Mouse (Mus musculus) kidney, postnatal 25 days (tissue): ENCODE data around the gene Thada.
A peak's percentile ranks its signal among the peaks of the same experiment; 100 is the strongest.

Experiments used
- DNase-seq, 2 experiments: peaks; one replicate each; pipeline ENCODE4 v3.0.0; 2021; ENCODE audit warnings: mixed read lengths in 2 of 2

The Thada gene

DNA sequence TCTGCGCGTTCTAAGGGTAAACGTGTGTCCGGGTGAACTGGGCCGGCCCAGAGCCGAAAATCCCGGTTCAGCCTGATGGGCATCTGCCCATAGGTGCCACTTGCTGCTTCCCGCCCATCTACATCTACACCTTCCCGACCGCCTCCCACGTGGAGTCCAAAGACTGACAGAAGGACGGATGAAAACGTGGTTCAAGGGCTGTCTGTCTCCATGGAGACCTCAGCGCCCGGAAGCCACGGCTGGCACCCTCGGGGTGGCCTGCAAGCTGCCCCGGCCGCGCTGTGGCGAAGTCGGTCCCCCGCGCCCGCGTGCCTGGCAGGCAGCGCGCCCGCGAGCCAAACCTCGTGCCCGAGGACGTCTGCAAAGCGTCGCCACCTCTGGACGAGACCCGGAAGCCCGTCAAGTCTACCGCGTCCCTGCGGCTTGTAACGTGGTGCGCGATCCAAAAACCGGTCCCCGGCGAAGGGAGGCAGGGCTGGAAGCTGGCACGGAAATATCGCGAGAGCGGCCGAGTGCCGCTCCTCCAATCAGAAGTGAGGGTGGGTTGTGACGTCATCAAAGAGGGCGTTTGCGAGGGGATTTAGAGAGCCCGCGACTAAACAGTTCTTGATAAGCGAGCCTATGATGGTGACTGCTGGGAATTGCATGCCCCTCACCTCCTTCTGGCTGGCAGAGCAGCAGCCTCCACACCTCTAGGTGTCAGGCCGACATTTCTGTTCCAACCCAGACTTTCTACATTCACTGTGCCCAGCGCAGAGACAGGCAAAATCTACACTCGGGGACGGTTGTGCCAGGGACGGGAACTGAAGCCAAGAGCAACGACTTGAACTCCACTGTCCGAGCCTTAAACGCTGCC lies at the start of gene Thada:
Gene Thada, minus strand, starts transcription at position 453 of the 856 bp plus-strand sequence.
- DNase-seq, result peak; percentile 98

DNA sequence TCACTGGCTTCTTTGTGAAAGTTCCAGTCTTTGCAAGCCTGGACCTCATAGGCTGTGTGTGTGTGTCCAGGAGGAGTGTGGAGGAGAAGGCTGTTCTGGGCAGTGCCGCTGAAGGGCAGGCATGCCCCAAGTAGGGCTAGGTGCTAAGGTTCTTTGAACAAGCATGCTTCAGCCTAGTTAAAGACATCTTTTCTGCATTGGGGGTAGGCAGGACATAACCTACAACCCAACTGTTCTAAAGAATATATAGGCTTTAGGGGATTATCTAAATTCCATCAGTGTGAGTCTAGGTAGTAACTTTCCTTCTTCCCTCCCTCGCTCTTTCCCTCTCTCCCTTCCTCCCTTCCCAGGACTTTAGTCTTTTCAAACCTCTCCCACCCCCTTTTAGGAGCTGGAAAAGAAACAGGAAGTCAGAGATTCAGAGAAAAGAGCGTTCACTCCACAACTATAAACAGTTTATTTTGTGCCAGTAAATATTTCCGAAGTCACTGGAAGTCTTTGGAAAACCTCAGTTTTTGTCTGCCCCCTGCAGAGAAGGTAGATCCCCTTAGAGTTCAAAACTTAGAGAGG lies 46.6 kb upstream of the Thada start:
- DNase-seq, result peak in 1 of 2 experiments; percentile 24

DNA sequence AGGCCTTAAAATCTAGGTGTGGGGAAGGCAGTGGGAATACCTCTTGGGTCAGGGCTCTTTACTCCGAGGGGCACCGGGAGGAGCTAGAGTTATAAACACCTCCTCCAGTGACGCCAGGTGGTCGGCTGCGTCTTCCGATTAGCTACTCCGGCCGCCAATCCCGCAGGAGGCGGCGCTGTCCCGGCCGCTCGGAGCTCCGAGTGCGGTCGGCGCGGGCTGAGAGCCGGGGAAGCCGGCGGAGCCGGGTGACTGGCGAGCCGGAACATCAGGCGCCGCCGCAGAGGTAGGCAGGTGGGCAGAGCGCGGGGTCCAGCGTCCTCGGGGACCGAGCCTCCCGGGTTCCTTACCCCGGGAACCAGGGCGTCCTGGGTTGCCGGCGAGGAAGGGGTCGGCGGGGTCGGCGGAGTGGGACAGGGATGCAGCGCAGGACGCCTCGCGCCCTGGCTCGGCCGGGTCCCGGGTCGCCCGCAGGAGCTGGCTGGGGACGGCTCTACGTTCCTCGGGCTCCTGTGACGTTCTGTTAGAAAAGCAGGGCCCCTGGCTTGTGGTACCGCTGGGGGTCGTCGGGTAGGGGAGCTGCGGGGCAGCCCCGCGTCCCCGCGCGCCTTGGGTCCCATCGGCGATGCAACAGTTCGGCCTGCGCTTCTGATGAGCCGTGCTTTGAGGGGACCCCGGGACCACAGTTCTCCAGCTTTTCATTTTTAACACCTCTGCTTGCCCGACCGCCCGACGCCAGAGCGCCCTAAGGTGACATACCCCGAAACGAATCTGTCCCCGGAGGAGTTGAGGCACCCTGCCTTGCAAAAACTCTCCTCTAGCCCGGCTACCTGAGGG lies 45.9 kb upstream of the Thada start, which contains the start of gene Plekhh2:
Gene Plekhh2, plus strand, starts transcription at position 214 of the 834 bp plus-strand sequence.
- DNase-seq, result peak; percentile 85 to 92

DNA sequence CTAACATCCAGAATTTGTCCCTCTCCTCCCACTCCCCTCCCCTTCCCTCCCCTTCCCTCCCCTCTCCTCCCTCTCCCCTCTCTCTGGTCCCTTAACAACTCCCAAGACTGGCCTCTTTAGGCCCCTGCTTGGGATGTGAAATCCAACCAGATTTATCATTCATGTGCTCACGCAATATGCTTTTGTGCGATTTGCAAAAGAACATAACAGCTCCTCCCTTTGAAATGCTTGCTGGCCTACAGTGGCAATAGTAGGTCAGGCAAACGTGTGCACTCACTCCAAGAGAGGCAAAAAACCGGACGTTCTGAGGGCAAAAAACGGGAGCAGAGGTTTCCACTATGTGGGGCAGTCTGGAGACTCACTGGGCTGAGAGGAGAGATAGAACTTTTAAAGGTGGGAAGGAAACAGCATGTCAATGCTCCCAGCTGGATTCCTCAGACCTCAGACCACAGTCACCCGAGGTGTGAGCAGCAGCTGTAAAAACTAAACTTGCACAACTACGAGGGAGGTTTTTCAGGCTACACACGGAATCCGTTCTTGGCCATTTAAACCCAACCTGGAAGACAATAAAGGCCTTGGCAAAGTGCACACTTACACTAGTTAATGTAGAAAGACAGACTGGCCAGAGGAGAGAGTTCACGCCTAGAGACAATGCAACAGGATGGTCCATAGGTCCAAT lies 45.1 kb upstream of the Thada start:
- DNase-seq, result no peak

DNA sequence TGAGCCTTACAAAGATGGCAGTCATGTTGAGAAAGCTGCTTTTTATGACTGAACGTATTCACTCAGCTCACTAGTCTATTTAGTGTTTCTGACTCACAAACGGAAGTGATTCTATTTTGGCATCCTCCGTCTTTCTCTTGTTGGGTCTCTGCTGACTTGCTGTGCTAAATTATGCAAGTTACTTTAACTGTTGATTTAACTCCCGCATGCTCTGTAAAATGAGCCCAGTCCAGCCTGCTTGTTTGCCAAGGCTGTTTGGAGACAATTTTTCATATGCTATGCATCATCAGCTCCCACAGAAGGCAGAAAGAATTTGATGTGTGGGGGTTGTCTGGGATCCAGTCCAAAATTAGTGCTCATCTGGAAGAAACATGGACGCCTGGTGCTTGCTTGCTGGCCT lies 44.4 kb upstream of the Thada start:
- DNase-seq, result peak in 1 of 2 experiments; percentile 14

DNA sequence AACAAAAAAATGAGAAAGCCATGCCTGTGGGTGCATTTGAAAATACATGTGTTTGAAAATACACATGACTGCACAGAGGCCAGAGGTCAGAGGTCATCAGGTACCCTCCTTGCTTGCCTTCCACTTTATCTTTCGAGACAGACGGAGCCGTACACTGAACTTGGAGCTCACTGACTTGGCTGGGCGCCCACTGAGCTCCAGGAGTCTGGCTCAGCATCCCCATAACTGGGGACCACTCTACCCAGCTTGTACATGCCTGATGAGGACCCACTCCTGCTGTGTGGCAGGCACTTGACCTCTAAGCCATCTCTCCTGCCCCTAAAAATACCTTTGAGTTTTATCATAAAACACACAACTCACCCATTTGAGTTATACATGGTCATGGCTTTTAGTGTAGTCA lies 43.2 kb upstream of the Thada start:
- DNase-seq, result no peak

DNA sequence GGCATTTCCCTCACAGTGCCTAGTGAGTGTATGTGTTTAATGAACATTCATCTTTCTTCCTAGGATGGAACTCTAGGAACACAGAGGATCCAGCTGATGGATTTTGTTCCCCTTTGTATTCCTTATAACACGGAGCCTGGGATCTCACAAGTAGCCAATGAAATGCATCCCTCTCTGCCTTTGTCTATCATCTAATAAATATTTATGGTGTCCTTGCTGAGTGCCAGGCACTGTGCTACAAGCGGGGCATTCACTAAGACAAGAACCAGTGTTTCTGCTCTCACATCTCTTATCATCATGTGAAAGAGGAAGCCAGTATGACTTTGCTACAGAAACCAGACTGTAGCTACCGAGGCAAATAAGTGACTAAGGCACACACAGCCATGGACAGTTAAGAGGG lies 42.7 kb upstream of the Thada start:
- no peak for DNase-seq

DNA sequence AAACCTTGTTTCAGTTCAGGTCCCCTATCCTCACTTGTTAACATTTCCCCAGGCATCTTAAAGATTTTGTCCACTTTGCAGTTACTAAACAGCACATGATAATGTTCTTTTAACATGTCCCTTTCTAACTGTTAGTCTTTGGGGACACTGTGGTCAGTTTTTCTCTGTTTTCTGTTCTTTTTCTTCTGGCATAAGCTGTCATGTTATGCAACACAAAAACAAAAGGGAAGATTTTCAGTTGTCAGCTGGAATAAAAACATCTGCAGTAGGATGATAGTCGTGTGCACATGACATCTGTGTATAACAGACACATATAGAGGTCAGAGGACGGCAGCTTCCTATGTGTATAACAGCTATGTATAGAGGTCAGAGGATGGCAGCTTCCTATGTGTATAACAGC lies 39.9 kb upstream of the Thada start:
- DNase-seq, result no peak

DNA sequence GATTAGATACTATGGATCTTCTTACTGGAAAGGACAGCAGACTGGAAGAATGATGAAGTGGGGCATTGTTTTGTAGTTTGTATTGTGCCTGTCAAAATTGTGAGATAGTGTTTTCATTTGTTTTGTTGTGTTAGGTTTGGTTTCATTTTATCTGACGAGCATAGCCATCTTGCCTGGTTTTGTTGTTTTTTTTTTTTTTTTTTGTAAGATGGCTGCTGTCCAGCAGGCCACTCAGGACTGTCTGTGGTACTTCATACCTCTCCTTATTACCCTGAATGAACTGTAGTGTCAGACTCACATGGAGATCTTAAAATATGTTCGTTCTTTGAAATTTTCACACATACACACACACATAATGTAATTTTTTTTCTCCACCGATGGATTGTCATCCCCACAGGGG lies 36.3 kb upstream of the Thada start:
- no peak for DNase-seq

DNA sequence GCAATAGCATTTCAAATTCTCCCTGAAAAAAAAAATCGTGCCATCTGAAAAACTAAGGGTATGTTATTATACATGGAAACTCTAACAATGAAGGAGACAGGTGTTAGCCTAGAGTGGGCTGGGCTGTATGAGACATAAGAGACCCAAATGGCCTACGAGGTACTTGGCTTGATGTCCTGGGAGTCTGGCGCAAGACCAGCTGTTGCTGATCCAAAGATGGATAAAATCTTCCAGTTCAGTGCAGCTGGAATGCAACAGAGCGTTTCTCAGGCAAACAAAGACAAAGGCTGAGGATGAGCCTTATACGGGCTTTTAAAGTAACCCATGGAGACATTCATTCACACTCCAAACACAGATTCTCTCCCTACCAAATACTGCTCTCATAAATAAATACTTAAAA lies 32.6 kb upstream of the Thada start:
- DNase-seq, result peak in 1 of 2 experiments; percentile 47

DNA sequence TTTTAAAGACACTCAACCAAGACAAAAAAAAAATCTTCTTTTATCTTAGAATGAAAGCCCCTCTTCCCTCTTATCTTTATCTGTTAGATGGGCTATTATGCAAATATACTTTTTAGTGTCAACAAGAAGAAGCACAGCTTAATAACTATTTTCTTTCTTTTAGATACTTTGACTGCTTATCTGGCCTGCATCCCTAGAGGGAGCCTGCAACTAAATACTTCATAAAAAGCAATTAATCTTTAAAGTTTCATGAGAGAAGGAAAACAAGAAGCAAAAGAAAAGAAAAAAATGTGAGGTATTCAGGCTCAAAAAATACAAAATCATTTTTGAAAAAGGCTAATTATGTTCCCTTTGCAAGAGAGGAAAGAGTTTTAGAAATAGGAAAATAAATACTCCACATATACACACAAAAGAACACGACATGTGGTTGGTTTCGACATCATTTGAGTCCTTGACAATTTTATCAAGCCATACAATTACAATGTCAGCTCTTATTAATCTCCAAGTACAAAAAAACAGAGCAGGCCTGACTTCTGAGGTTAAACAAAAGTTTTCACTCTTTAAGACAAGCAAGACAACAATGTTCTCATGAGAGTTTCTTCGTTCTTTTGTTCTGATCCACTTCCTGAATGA lies 32.1 kb upstream of the Thada start:
- no peak for DNase-seq

DNA sequence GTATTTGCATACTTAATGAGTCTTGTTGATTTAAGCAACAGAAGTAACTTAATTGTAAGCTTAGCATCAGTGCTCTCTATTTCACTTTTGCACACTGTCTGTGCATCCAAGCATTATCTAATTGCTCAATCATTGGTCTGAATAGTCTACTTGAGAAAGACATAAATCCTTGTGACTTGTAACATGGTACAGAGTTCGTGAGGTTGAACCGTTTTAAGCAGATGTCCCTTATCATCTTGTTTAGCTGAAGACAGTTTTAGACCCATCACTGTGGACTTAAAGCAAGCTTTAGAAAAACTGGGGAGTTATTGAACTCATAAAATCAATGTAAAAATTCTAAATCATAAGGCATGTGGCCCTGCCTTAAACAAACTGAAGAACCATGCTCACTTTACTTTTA lies 31.6 kb upstream of the Thada start:
- DNase-seq, result no peak

DNA sequence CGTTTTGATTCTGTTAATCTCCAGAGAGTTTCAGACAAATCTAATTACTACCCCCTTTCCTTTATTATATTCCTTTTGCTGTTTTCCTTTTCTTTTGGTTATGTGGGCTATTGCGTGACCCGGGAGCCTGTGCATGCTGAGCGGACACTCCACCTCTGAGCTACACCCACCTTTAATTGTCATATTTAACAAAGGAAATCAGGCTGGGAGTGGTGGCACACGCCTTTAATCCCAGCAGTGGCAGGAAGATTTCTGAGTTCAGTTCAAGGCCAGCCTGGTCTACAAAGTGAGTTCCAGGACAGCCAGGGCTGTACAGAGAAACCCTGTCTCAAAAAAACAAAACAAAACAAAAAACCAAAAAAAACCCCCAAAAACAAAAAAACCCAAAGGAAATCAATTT lies 31.0 kb upstream of the Thada start:
- no peak for DNase-seq

DNA sequence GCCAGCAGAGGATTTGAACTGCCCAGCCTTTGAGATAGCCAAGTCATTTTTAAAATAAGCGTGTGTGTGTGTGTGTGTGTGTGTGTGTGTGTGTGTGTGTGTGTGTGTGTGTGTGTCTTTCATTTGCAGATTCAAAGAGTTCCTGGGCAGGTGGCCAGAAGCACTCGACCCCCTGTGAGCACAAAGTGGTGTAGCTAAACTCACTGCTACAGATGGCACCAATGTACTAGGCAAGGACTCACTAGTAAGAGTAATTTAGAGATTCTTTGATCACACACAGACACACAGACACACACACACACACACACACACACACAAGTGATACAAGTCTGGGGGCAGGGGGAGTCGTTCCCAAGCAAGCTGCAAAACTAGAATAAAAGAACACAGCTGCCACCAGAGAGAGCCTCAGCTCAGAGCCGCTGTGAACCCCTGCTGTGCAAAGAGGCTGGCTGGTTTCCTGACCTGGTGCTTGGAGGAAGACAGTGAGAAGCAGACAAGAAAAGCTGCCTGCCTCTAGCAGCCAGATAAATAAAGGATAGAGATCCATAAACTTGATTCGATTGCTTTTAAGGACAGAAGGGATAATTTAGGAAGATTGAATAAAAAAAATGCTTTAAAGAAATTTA lies 26.4 kb upstream of the Thada start:
- DNase-seq, result no peak

DNA sequence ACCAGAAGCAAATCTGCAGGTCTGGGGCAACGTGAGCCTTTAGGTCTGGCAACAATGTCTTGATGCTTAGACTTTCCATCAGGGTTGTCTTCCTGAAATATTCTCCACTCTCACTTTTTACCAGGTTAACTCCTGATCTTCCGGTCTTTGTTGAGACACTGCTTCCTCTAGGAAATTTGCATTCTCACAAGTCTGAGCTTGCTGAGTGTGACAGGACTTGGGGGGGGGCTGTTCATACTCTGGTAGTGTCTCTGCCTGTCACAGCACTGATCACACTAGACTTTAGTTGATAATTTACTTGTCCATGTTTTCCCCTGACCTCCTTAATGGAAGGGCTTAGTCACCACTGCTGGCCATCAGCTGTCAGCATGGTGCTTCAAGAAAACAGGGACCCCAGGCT lies 21.4 kb upstream of the Thada start:
- no peak for DNase-seq

DNA sequence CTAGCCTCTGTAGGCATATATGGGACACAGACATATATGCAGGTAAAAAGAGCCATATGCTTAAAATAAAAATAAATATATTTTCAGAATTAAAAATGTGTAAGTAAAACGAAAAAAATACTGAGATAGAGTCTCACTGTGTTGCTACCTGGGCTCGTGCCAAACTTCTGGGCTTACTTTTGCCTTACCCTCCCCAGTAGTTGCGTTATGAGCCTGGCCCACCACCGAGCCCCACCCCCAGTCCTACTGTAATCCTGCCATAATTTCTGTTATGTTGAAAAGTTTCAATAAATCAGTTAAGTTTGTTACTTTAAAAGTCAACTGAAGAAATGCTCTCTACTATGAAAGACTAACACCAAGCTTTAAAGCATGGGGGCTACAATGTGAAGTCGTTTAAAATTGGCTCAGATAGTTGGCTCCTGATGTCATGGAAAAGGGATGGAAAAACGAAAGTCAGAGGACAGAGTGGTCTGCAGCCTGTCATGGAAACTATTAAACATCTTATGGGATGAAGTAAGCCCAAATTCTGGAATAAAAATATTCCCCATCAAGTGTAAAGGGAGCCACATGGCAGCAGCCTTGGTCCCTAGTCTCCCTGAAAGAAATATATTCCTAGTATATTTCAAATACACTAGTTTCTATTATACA lies 17.8 kb upstream of the Thada start:
- no peak for DNase-seq

DNA sequence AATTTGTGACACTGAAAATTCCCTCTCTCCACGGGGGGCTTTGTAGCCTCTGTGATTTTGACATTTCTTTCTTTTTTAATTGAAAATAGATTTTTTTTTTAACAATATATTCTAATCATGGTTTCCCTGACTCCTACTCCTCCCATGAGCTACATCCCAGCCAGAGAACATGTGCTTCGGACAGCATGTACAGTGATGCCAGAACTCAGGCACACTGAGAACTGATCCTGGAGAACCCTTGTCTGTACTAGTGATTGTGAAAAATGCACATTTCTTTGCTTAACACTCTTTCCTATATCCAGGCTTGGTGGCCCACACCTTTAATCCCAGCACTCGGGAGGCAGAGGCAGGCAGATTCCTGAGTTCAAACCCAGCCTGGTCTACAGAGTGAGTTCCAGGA lies 16.8 kb upstream of the Thada start:
- no peak for DNase-seq

DNA sequence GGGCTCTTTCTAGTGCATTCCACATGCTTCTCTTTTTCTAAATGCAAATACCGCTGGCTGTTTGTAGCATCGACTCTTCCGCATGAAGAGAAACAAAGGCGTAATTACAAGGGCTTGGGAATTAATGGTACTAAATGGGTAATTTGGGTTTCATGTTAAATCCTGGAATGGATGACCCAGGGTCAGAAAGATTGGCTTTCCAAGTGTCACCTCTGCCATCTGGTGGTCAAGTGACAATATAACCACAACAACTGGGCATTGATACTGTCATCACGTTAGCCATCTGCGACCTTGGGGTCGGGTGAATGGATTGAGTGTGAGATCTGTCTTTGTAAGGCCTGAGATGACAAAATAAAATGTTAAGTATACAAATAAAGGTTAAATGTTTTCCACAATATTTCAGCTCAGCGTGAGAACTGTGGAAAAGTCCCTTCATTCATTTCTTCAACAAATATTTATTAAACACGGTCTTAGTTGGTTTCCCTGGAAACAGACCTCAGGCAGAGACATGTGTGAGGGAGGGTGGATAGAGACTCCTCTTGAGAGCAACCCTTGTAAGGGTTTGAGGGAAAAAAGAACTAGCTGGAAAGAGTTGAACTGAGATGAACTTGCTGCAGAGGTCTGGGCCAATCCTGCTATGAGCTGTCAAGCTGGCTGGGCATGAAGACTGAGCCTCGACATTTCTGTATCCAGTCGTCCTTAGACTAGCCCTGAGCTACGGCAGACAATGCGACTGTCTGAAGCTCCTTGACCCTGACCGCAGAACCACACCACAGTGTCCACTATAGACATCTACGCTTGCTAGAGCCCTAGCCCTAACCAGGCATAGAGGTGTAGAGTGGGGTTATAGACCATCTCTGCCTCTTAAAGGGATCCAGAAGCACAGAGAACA lies 14.7 kb upstream of the Thada start:
- peak in 1 of 2 experiments; percentile 30 for DNase-seq

DNA sequence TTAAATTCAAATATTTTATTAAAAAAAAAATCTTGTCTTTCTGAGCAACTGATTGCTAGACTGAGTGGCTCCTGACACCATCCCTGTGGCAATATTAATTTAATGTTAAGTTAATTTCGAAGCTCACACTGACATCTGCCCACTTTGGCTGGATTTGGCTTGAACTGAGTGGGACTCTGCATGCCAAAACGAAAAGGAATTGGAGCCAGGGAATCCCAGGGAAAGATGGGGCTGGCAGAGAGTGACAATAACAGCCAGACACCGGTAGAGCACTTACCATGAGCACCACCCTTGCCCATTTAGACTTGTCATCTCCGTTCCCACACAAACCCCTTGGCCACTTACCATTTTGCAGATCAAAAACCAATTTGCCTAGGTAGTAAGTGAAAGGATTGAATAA lies 12.3 kb upstream of the Thada start:
- DNase-seq, result no peak

DNA sequence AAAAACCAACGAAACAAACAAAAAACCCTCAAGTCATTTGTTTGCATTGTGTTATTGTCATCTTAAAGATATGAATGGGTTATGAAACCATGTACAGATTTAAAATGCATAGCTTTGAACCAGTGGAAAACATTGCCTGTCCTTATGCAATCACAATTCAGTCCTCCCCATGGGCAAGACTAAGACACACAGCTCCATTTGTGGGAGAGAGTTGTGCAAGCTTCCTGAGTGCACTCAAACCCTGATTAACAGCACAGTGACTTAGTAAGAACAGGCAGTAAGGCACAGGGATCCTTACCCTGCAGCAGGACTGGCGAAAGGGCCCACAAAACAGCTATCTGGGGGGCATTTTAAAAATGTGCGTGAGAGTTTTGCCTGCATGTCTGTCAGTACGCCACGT lies 11.2 kb upstream of the Thada start:
- DNase-seq, result no peak
